Mouse (Mus musculus): ENCODE results near the gene Smpdl3a. TPM values are rescaled to one million over a fixed set of nuclear protein-coding genes. Genes with fewer than 3 reads are reported as not detected.

The Smpdl3a gene
- polyA plus RNA-seq, 1 experiment from 2014 or later = 65.1 TPM

DNA sequence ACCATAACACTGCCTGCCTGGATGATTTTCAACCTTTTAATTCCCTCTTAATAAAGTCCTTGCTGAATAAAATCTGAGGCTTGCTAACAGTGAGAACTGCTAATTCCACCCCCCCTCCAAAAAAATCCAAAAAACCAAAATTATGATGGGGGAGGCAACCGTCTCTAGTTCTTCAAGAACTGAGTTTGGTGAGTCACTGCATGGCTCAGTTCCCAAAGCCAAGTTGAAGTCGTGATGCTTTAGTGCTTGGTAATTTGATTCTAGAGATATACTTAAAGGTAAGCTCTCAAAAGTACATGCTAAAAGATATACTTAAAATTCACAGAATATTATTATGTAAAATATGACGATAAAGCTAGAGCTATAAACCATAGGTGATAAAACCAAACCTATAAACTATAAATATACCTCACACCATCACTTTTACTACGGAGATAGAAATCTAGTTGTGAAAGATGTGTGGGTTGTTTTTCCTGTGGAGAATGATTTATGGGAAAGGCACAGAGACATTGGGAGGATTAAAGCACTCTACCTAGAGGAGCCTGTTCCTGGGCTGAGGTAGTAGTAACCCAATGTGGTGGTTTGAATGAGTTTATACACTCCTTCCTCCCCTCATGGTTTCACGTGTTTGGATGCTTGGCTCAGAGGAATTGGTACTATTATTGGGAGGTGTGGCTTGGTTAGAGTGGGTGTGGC, 18.2 kb downstream of the Smpdl3a start:
- Histone ChIP-seq H3K27ac (replicated peaks) (no peak overlapping the region), H3K9me3 (ENCODE audit: control insufficient read depth, low read length) (no peaks in the 10 kb centered on the region), H3K36me3 (ENCODE audit: control insufficient read depth, insufficient read depth, low read length) (no peaks in the 10 kb centered on the region), H3K27me3 (ENCODE audit: control insufficient read depth, insufficient read depth, low read length) (no peaks in the 10 kb centered on the region), H3K4me1 (replicated peaks; ENCODE audit: control insufficient read depth, insufficient read depth) (no peaks in the 10 kb centered on the region), H3K9ac (ENCODE audit: low read length) (no peak overlapping the region), H3K4me2 (replicated peaks; ENCODE audit: low read depth) (no peak overlapping the region), H3K4me3 (ENCODE audit: low read depth, low read length) (no peak overlapping the region)
- ATAC-seq (ENCODE audit: low FRiP score, low TSS enrichment) (no peak), DNase-seq (ENCODE audit: low spot score) (no peak)
- TF ChIP-seq EP300 (optimal IDR thresholded peaks at IDR 0.05) = no peak
- no peak for TF ChIP-seq CTCF (IDR thresholded peaks at IDR 0.05; ENCODE audit: low read depth)
- 75% methylated on average over 5 of the region's 5 CpGs for WGBS

DNA sequence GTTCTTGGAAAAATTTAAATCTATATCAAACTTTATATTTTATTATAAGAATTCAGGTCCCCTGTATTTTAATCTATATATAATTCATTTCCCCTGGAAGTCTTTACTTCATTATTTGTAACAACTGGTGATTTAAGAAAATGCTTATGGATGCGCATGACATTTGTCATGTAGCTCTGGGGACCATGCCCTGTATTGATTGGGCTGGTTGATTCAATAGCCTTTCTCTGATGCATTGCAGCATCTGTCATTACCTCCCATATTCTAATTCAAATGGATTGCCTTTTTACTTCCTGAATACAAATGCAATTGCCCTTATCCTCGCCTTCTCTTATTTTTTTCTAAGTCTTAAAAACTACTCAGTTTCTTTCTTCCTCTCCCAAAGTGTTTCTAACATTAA, 20.2 kb downstream of the Smpdl3a start:
- no peak for DNase-seq (ENCODE audit: low spot score)
- Histone ChIP-seq H3K9ac (ENCODE audit: low read length) (no peak overlapping the region), H3K36me3 (ENCODE audit: control insufficient read depth, insufficient read depth, low read length) (no peaks in the 10 kb centered on the region), H3K4me2 (replicated peaks; ENCODE audit: low read depth) (no peak overlapping the region), H3K4me1 (replicated peaks; ENCODE audit: control insufficient read depth, insufficient read depth) (no peaks in the 10 kb centered on the region), H3K27me3 (ENCODE audit: control insufficient read depth, insufficient read depth, low read length) (no peaks in the 10 kb centered on the region), H3K4me3 (ENCODE audit: low read depth, low read length) (no peak overlapping the region), H3K9me3 (ENCODE audit: control insufficient read depth, low read length) (no peaks in the 10 kb centered on the region), H3K27ac (replicated peaks) (no peak overlapping the region)
- TF ChIP-seq CTCF (IDR thresholded peaks at IDR 0.05; ENCODE audit: low read depth) (no peak), EP300 (optimal IDR thresholded peaks at IDR 0.05) (no peak)
- 95% methylated on average over 2 of the region's 2 CpGs for WGBS
- ATAC-seq (ENCODE audit: low FRiP score, low TSS enrichment) = no peak

DNA sequence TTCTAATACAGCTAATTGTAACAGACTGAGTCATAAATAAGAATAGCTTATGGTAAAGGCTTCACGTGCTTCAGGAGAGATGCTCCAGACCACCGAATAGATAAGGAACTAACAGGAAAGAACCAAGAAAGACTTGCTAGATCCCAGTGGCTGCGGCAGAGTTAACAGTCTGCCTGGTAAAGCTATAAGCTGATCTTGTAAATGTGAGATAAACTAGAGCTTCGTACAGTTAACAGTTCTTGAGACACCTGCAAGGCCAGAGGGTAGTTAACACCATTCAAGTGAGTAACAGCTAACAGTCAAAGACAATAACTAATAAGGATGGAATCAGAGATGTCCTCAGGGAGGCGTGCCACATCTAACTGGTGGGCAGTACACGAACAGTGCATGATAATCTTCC, 21.7 kb downstream of the Smpdl3a start:
- TF ChIP-seq CTCF (IDR thresholded peaks at IDR 0.05; ENCODE audit: low read depth) = no peak
- TF ChIP-seq EP300 (optimal IDR thresholded peaks at IDR 0.05) = no peak
- Histone ChIP-seq H3K36me3 (ENCODE audit: control insufficient read depth, insufficient read depth, low read length) (no peaks in the 10 kb centered on the region), H3K4me1 (replicated peaks; ENCODE audit: control insufficient read depth, insufficient read depth) (no peaks in the 10 kb centered on the region), H3K4me2 (replicated peaks; ENCODE audit: low read depth) (no peak overlapping the region), H3K9me3 (ENCODE audit: control insufficient read depth, low read length) (no peaks in the 10 kb centered on the region), H3K27ac (replicated peaks) (no peak overlapping the region), H3K9ac (ENCODE audit: low read length) (no peak overlapping the region), H3K27me3 (ENCODE audit: control insufficient read depth, insufficient read depth, low read length) (no peaks in the 10 kb centered on the region), H3K4me3 (ENCODE audit: low read depth, low read length) (no peak overlapping the region)
- ATAC-seq (ENCODE audit: low FRiP score, low TSS enrichment) (no peak), DNase-seq (ENCODE audit: low spot score) (no peak)
- WGBS = 76% methylated on average over 6 of the region's 6 CpGs

DNA sequence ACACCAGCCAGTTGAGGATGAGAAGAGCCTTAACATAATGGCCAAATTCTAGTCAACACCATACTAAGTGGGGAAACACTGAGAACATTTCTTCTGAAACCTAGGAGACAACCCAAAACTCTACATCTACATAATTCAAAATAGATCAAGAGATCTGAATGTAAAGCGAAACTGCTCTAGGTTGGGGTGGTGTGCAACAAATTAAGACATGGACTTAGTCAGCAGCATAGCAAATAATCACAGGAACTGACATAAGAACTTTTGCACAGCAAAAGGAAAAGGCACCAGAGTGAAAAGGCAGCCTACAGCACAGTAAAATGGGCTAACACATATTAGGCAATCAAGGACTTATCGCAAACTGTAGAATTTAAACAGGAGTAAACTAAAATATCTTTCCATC, 25.1 kb downstream of the Smpdl3a start:
- Histone ChIP-seq H3K4me3 (ENCODE audit: low read depth, low read length) (no peak overlapping the region), H3K9me3 (ENCODE audit: control insufficient read depth, low read length) (no peaks in the 10 kb centered on the region), H3K36me3 (ENCODE audit: control insufficient read depth, insufficient read depth, low read length) (no peaks in the 10 kb centered on the region), H3K4me2 (replicated peaks; ENCODE audit: low read depth) (no peak overlapping the region), H3K9ac (ENCODE audit: low read length) (no peak overlapping the region), H3K27ac (replicated peaks) (no peak overlapping the region), H3K27me3 (ENCODE audit: control insufficient read depth, insufficient read depth, low read length) (no peaks in the 10 kb centered on the region), H3K4me1 (replicated peaks; ENCODE audit: control insufficient read depth, insufficient read depth) (no peaks in the 10 kb centered on the region)
- TF ChIP-seq CTCF (IDR thresholded peaks at IDR 0.05; ENCODE audit: low read depth) = no peak
- DNase-seq (ENCODE audit: low spot score) = no peak
- 91% methylated on average over 2 of the region's 2 CpGs for WGBS
- no peak for ATAC-seq (ENCODE audit: low FRiP score, low TSS enrichment)

DNA sequence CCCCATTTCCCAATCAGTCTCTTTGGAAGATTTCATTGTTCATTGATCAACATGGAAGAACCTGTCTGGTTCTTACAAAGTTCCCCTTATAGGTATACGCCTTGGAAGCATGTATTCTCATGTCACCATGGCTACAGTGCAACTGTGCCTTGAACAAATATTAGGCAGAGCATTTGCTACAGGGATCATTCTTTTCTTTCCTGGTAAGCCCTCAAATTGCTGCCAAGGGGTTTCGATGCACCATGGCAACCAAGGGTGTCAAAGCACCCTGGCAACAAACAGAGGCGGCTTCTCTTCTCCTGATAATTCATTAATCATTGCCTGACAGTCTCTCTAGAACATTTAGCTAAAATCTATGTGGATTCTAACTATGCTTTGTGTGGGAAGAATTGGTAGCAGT, 28.3 kb downstream of the Smpdl3a start:
- Histone ChIP-seq H3K4me1 (replicated peaks; ENCODE audit: control insufficient read depth, insufficient read depth) (no peaks in the 10 kb centered on the region), H3K27ac (replicated peaks) (no peak overlapping the region), H3K4me3 (ENCODE audit: low read depth, low read length) (no peak overlapping the region), H3K4me2 (replicated peaks; ENCODE audit: low read depth) (no peak overlapping the region), H3K9ac (ENCODE audit: low read length) (no peak overlapping the region), H3K9me3 (ENCODE audit: control insufficient read depth, low read length) (no peaks in the 10 kb centered on the region), H3K36me3 (ENCODE audit: control insufficient read depth, insufficient read depth, low read length) (no peaks in the 10 kb centered on the region), H3K27me3 (ENCODE audit: control insufficient read depth, insufficient read depth, low read length) (no peaks in the 10 kb centered on the region)
- ATAC-seq (ENCODE audit: low FRiP score, low TSS enrichment) = peak; percentile 80; the same call in 1 of the 2 replicates
- WGBS = 26% methylated on average over 3 of the region's 3 CpGs
- peak; percentile 50 for DNase-seq (ENCODE audit: low spot score)
- TF ChIP-seq CTCF (IDR thresholded peaks at IDR 0.05; ENCODE audit: low read depth) (no peak), EP300 (optimal IDR thresholded peaks at IDR 0.05) (no peak)

DNA sequence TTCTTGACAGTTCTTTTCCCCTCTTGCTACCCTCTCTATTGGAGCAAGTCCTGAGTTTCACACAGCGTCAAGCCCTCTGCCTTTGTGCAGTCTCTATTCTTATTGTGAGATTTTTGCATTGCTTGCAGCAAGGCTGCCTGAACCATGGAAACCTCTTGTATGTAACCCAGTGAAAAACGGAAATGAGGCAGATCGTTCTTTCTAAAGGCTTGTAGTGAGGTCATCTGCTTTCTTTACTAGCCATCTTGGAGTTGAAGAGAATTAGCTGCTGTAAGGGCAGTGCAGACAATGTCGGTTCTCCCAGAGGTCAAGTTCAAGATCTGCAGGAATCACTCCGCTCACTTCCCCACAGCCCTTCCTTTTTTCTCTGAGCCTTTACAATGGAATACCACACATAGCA, 34.5 kb downstream of the Smpdl3a start:
- ATAC-seq (ENCODE audit: low FRiP score, low TSS enrichment) = no peak
- DNase-seq (ENCODE audit: low spot score) = no peak
- Histone ChIP-seq H3K4me3 (ENCODE audit: low read depth, low read length) (no peak overlapping the region), H3K9ac (ENCODE audit: low read length) (no peak overlapping the region), H3K27ac (replicated peaks) (no peak overlapping the region), H3K9me3 (ENCODE audit: control insufficient read depth, low read length) (no peaks in the 10 kb centered on the region), H3K4me2 (replicated peaks; ENCODE audit: low read depth) (no peak overlapping the region), H3K4me1 (replicated peaks; ENCODE audit: control insufficient read depth, insufficient read depth) (no peaks in the 10 kb centered on the region), H3K36me3 (ENCODE audit: control insufficient read depth, insufficient read depth, low read length) (no peaks in the 10 kb centered on the region), H3K27me3 (ENCODE audit: control insufficient read depth, insufficient read depth, low read length) (no peaks in the 10 kb centered on the region)
- no peak for TF ChIP-seq CTCF (IDR thresholded peaks at IDR 0.05; ENCODE audit: low read depth)
- no peak for TF ChIP-seq EP300 (optimal IDR thresholded peaks at IDR 0.05)
- WGBS = 67% methylated on average over 5 of the region's 5 CpGs

Measured in stomach, postnatal 0 days (tissue).